Mouse (Mus musculus) neural tube, embryonic 11.5 days (tissue): ENCODE measurements around the gene Syt5. TPM values are rescaled to one million over a fixed set of nuclear protein-coding genes. Genes with fewer than 3 reads are reported as not detected.
"Not testable (repeated sequence)": the region's sequence is repeated elsewhere in the genome, so short reads cannot be mapped to it uniquely, and the experiment has no call there.

ENCODE experiments used
- ATAC-seq: fragments of 200-750 bp; cut with Nextera tagmentation; 2 replicates; pipeline ENCODE4 v1.8.0; 2017; ENCODE audit warnings: moderate number of reproducible peaks, mild to moderate bottlenecking, moderate TSS enrichment, moderate library complexity; ENCODE audit not compliant: insufficient read depth, low FRiP score, low TSS enrichment
- DNase-seq: peaks from one replicate; pipeline ENCODE4 v3.0.0-alpha.2; 2015; ENCODE audit warnings: low spot score
- H3K27ac ChIP-seq: fragments of 300-500 bp; sonication (generic); 2 replicates; pipeline ENCODE4 v1.5.1; 2014; ENCODE audit warnings: low read depth, mild to moderate bottlenecking, low read length
- H3K27me3 ChIP-seq: fragments of 300-500 bp; sonication (generic); 2 replicates; pipeline ENCODE4 v1.6.1; 2014; ENCODE audit warnings: mild to moderate bottlenecking, low read length, mixed read lengths; ENCODE audit not compliant: control insufficient read depth, insufficient read depth
- H3K36me3 ChIP-seq: fragments of 300-500 bp; sonication (generic); 2 replicates; pipeline ENCODE4 v1.6.1; 2014; ENCODE audit warnings: mild to moderate bottlenecking, low read length, moderate library complexity, mixed read lengths; ENCODE audit not compliant: control insufficient read depth, insufficient read depth
- H3K4me1 ChIP-seq: fragments of 300-500 bp; sonication (generic); 2 replicates; pipeline ENCODE4 v1.6.1; 2014; ENCODE audit warnings: low read length, mixed read lengths; ENCODE audit not compliant: control insufficient read depth, insufficient read depth
- H3K4me2 ChIP-seq: fragments of 300-500 bp; sonication (generic); 2 replicates; pipeline ENCODE4 v1.6.1; 2014; ENCODE audit warnings: low read depth, mild to moderate bottlenecking, moderate library complexity
- H3K4me3 ChIP-seq: fragments of 300-500 bp; sonication (generic); 2 replicates; pipeline ENCODE4 v1.5.1; 2014; ENCODE audit warnings: low read depth, low read length
- H3K9ac ChIP-seq: fragments of 300-500 bp; sonication (generic); 2 replicates; pipeline ENCODE4 v1.6.1; 2014; ENCODE audit warnings: mild to moderate bottlenecking, low read length
- H3K9me3 ChIP-seq: fragments of 300-500 bp; sonication (generic); 2 replicates; pipeline ENCODE4 v1.6.1; 2016; ENCODE audit warnings: low read length; ENCODE audit not compliant: control insufficient read depth
- WGBS: fragments of 180-500 bp; shearing (Covaris S2); extraction: QIAGEN DNeasy Blood & Tissue Kit; methylation state at CpG from one replicate; pipeline ENCODE4 v1.1.7; 2014; 5-methylcytosine and 5-hydroxymethylcytosine counted together
- polyA plus RNA-seq: library from polyadenylated mRNA; unstranded; fragments of >200 nt; fragmentation: Nextera tagmentation; extraction: Ambion mirVana; gene quantifications from 2 replicates; pipeline ENCODE4 v1.2.1, GENCODE M21; 2014

Syt5 gene
- polyA plus RNA-seq, 1 experiment from 2014 or later: 9.0 TPM

GRCm38 (mm10) chr7:4546050-4546449, 1.3 kb downstream of the Syt5 start:
- H3K27ac ChIP-seq: no peak overlapping the region
- no peaks in the 10 kb centered on the region for H3K27me3 ChIP-seq

GRCm38 (mm10) chr7:4542013-4542412, 5.3 kb downstream of the Syt5 start:
- no peak overlapping the region for H3K27ac ChIP-seq
- H3K9me3 ChIP-seq: no peaks in the 10 kb centered on the region
- no peak overlapping the region for H3K9ac ChIP-seq
- H3K4me2 ChIP-seq: no peak overlapping the region
- 0 out of 2 replicates have a peak, but pooled peaks cover 5% of the 10 kb centered on the region for H3K4me1 ChIP-seq
- no peak for ATAC-seq
- H3K36me3 ChIP-seq: no peaks in the 10 kb centered on the region
- no peaks in the 10 kb centered on the region for H3K27me3 ChIP-seq
- H3K4me3 ChIP-seq: no peak overlapping the region
- DNase-seq: no peak
- WGBS: 26% methylated on average over 17 of the region's 17 CpGs

More at GRCm38 (mm10) chr7:4546050-4546449, 1.3 kb downstream of the Syt5 start:
- 75% methylated on average over 15 of the region's 15 CpGs for WGBS
- peak overlapping the region; percentile 27; the same call in 1 of the 2 replicates for H3K4me3 ChIP-seq
- DNase-seq (no peak), ATAC-seq (peak; percentile 38; the same call in 1 of the 2 replicates)
- peak overlapping the region; percentile 44 for H3K4me2 ChIP-seq
- H3K9ac ChIP-seq: no peak overlapping the region; the same call in 1 of the 2 replicates
- H3K9me3 ChIP-seq: no peaks in the 10 kb centered on the region
- 0 out of 2 replicates have a peak, but pooled peaks cover 8% of the 10 kb centered on the region for H3K4me1 ChIP-seq
- H3K36me3 ChIP-seq: no peaks in the 10 kb centered on the region

DNA sequence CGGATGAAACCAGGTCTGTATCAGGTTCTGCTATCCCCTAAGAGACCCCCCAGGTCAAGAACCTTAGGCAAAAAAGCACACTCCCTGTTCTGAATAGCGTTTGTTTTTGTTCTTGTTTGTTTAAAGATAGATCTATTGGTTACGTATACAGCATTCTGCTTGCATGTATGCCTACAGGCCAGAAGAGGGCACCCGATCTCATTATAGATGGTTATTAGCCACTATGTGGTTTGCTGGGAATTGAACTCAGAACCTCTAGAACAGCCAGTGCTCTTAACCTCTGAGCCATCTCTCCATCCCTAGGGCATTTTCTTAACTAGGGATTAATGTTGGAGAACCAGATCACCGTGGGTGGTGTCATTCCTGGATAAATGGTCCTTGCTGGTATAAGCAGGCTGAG, 6.0 kb downstream of the Syt5 start:
- DNase-seq (no peak), ATAC-seq (no peak)
- no peak overlapping the region for H3K4me2 ChIP-seq
- H3K4me1 ChIP-seq: 0 out of 2 replicates have a peak, but pooled peaks cover 3% of the 10 kb centered on the region
- no peak overlapping the region for H3K9ac ChIP-seq
- H3K27me3 ChIP-seq: no peaks in the 10 kb centered on the region
- no peaks in the 10 kb centered on the region for H3K36me3 ChIP-seq
- 59% methylated on average over 5 of the region's 5 CpGs for WGBS
- no peak overlapping the region for H3K4me3 ChIP-seq
- H3K9me3 ChIP-seq: no peaks in the 10 kb centered on the region
- no peak overlapping the region for H3K27ac ChIP-seq

DNA sequence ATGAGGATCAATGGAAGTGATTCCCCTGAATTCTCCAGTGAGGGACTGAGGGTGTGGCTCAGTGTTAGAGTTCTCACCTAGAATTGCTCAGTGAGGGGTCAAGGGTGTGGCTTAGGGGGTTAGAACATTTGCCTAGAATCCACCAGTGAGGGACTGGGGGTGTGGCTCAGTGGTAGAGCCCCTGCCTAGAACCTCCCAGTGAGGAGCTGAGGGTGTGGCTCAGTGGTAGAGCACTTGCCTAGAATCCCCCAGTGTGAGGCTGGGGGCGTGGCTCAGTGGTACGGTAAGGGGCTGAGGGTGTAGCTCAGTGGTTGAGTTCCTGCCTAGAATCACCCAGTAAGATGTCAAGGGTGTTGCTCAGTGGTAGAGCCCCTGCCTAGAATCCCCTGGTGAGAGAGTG, 8.3 kb downstream of the Syt5 start:
- ATAC-seq (no peak), DNase-seq (no peak)
- WGBS: 72% methylated on average over 2 of the region's 2 CpGs
- Histone ChIP-seq H3K9me3 (no peaks in the 10 kb centered on the region), H3K4me1 (no peaks in the 10 kb centered on the region), H3K4me3 (no peak overlapping the region), H3K36me3 (no peaks in the 10 kb centered on the region), H3K4me2 (no peak overlapping the region), H3K27me3 (no peaks in the 10 kb centered on the region), H3K9ac (no peak overlapping the region), H3K27ac (no peak overlapping the region)

DNA sequence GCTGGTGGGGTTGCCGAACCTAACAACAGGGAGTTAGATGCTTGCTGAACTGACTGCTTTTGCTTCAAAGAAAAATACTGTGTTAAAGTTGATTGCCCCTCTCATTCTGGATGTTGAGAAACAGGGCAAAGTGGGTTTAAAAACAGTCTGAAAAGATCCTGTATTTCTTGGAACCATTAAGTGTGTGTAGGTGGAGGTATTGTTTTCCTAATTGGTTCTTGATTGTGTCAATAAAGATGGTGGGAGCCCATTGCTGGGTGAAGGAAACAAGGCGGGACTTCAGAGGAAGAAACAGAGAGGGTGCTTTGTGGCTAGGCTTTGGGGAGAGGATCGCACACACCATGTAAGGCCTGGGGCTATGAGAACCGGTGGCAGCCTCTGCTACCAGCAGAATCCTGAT, 10.2 kb downstream of the Syt5 start:
- Histone ChIP-seq H3K9me3 (no peaks in the 10 kb centered on the region), H3K27ac (no peak overlapping the region), H3K9ac (no peak overlapping the region), H3K4me3 (no peak overlapping the region), H3K27me3 (no peaks in the 10 kb centered on the region), H3K4me2 (no peak overlapping the region), H3K4me1 (no peaks in the 10 kb centered on the region), H3K36me3 (no peaks in the 10 kb centered on the region)
- WGBS: 54% methylated on average over 4 of the region's 4 CpGs
- DNase-seq (no peak), ATAC-seq (no peak)

DNA sequence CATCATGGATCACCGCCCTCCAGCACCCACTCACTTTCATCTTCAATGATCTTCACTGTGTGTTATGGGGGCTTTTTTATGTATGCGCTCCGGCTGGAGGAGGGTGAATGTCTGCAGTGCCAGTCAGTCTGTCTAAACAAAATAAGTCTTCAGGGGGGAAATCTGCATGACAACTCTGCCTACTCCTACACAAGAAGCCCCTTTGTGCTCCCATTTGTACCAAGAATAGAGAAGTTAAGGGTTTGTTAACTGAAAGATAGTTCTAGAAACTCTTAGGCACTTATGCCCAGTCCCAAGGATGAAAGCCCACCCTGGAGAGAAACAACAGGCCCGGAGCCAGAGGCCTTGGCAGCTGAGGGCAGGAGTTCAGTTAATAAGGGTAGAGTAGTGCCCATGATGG, 11.0 kb downstream of the Syt5 start:
- no peak overlapping the region for H3K9ac ChIP-seq
- 91% methylated on average over 4 of the region's 4 CpGs for WGBS
- no peak for DNase-seq

DNA sequence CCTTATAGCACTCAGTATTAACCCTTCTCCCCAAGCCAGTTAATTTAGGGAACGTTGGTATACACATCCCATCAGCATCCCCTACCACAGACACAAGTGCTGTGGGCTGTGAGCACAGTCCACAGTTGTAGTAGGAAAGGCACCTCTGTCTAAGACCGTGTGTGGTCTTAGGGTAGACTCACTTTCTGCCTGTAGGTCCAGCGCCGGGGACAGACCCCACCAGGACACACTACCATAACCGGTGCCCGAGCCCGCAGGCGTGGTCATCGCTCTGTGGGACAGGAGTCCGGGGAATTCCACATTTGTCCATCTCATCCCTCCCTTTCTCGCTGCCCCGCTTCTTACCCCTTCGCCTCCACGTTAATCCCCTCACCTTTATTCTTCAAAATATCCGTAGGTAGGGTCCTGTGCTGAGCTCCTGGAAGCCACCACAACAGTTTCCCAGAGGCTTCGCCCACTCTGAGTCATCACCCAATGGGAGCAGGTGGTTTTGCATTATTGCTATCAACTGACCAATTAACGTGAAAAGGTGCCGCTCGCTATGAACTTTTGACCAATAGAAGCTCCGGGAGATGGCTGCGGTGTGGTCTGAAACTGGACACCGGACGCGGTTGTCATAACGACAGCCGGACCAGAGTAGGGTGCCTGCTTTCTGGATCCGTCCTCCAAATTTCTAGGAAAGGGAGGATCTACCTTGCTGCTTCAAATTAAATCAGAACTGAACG, 15.2 kb downstream of the Syt5 start, which contains the start of gene Dnaaf3:
TSS of gene Dnaaf3 (minus strand) at position 449 of the 725 bp plus-strand sequence.
- Histone ChIP-seq H3K4me3 (peak within 1 kb of the TSS; percentile 32), H3K27ac (no peak within 1 kb of the TSS), H3K9me3 (no peaks in the 10 kb centered on the region), H3K36me3 (no peaks in the 10 kb centered on the region), H3K4me2 (peak within 1 kb of the TSS; percentile 62), H3K4me1 (no peaks in the 10 kb centered on the region), H3K27me3 (0 out of 2 replicates have a peak, but pooled peaks cover 3% of the 10 kb centered on the region), H3K9ac (peak within 1 kb of the TSS; percentile 14)
- ATAC-seq: peak; percentile 94
- peak; percentile 83 for DNase-seq
- WGBS: 6% methylated on average over 28 of the region's 28 CpGs

More for the DNA sequence above, 11.0 kb downstream of the Syt5 start:
- Histone ChIP-seq H3K9me3 (no peaks in the 10 kb centered on the region), H3K27ac (no peak overlapping the region), H3K4me3 (no peak overlapping the region), H3K36me3 (no peaks in the 10 kb centered on the region), H3K27me3 (no peaks in the 10 kb centered on the region), H3K4me2 (no peak overlapping the region), H3K4me1 (no peaks in the 10 kb centered on the region)
- no peak for ATAC-seq

DNA sequence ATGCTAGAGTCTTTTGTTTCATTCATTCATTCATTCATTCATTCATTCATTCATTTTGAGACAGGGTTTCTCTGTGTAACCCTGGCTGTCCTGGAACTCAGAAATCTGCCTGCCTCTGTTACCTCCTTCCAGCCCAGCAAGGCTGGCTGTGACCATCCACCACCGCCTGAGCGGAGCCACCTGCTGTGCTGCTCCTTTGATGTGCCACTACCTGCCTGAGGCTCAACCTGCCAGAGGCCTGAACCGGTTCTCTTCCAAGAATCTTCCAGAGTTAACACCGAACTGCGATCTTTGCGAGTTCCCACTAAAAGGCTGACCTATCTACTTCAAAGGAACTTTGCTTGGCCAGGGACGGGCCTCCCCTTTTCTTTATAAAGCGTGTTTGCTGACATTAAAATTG, 17.2 kb downstream of the Syt5 start:
- not testable (repeated sequence) for H3K9ac ChIP-seq, H3K4me3 ChIP-seq, ATAC-seq, DNase-seq, H3K4me1 ChIP-seq, H3K27ac ChIP-seq, H3K36me3 ChIP-seq, H3K9me3 ChIP-seq, H3K4me2 ChIP-seq, H3K27me3 ChIP-seq
- 48% methylated on average over 7 of the region's 8 CpGs for WGBS

DNA sequence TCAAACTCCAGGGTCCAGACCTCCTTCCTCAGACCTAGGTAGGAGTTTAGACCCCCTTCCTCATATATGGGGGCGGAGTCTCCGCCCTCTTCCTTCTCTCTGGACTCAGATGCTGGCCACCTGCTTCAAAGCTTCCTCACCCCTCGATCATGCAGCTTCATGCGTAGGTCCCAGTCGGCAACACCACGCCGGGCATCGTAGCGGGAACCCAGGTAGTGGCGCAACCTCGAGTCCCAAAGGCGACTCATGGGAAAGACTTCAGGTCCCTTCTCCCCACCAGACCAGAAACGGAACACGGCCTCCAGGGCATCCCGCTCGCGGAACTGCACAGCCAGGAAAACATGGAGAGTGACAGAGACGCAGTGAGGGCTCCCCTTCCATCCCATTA, 20.0 kb downstream of the Syt5 start:
- no peak overlapping the region for H3K4me3 ChIP-seq
- ATAC-seq (no peak), DNase-seq (peak; percentile 8)
- no peaks in the 10 kb centered on the region for H3K9me3 ChIP-seq
- peak overlapping the region; percentile 32 for H3K4me2 ChIP-seq
- no peaks in the 10 kb centered on the region for H3K4me1 ChIP-seq
- WGBS: 45% methylated on average over 18 of the region's 18 CpGs
- H3K27me3 ChIP-seq: 0 out of 2 replicates have a peak, but pooled peaks cover 3% of the 10 kb centered on the region
- no peaks in the 10 kb centered on the region for H3K36me3 ChIP-seq
- no peak overlapping the region for H3K27ac ChIP-seq
- peak overlapping the region; percentile 46; the same call in 1 of the 2 replicates for H3K9ac ChIP-seq
